Mouse (Mus musculus) stomach, postnatal 0 days (tissue): ENCODE results near the gene Ceacam13.
"Not testable (repeated sequence)": the region's sequence is repeated elsewhere in the genome, so short reads cannot be mapped to it uniquely, and the experiment has no call there.

Experiments used
- CTCF ChIP-seq: IDR thresholded peaks from 2 replicates; pipeline ENCODE4 v1.5.1; 2016; ENCODE audit warnings: antibody characterized with exemption, low read depth, mild to moderate bottlenecking, moderate library complexity
- EP300 ChIP-seq: optimal IDR thresholded peaks from 2 replicates; pipeline ENCODE3; 2016; ENCODE audit warnings: antibody characterized with exemption

GRCm38 (mm10) chr7:18001131-18001530 is 8.6 kb upstream of the Ceacam13 start:
- TF ChIP-seq CTCF, EP300: not testable (repeated sequence)
